Mouse (Mus musculus): ENCODE results near the gene Tril.

DNA sequence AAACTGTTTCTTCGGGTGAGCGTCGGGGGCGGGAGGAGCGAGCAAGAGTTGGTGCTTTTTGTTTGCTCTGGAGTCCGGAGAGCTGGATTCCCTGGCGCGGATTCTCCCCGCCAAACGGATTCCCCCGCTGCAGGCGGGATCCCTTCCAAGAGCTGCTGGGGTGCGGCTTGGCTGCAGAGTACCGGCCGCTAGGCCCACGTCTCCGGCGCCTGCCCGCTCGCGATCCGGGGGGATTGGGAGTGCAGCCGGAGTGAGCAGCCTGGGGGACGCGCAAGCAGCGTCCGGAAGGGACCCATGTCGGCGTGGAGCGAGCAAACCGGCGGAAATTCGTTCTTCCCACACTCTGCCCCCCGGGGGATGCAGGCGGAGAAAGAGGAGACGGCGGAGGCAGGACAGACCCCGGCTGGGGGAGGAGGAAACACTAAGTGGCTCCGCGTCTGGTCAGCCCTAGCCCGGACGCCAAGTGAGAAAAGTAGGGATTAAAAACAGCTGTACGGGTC, at the start of gene Tril:
- no peak for TF ChIP-seq CTCF (IDR thresholded peaks at IDR 0.05; ENCODE audit: low read depth)
- TF ChIP-seq EP300 (IDR thresholded peaks at IDR 0.05; ENCODE audit: low read depth) = no peak
